Mouse (Mus musculus): Measurements from ENCODE around the gene Dnajc15. TPM values are rescaled to one million over a fixed set of nuclear protein-coding genes. Genes with fewer than 3 reads are reported as not detected.

The Dnajc15 gene
- polyA plus RNA-seq, 1 experiment from 2014 or later: 64.9 TPM

- Histone ChIP-seq H3K4me1 (replicated peaks; ENCODE audit: control insufficient read depth, insufficient read depth, low read length) (peaks cover 3% of the 10 kb centered on the region; the same call in 1 of the 2 replicates), H3K4me3 (replicated peaks; ENCODE audit: low read length) (no peak overlapping the region), H3K36me3 (ENCODE audit: control insufficient read depth, insufficient read depth) (no peaks in the 10 kb centered on the region), H3K27ac (ENCODE audit: low read length) (no peak overlapping the region), H3K4me2 (ENCODE audit: low read length) (no peak overlapping the region), H3K9me3 (ENCODE audit: control insufficient read depth, low read length) (no peaks in the 10 kb centered on the region), H3K9ac (replicated peaks; ENCODE audit: low read depth, low read length) (no peak overlapping the region), H3K27me3 (replicated peaks; ENCODE audit: control insufficient read depth, insufficient read depth, low read length) (no peaks in the 10 kb centered on the region)
- WGBS: 85% methylated on average over 6 of the region's 6 CpGs
- no peak for ATAC-seq
Measured at GRCm38 (mm10) chr14:77864510-77864909, 10.4 kb downstream of the Dnajc15 start.

GRCm38 (mm10) chr14:77864051-77864450 is 10.9 kb downstream of the Dnajc15 start:
- no peak overlapping the region for H3K27ac ChIP-seq (ENCODE audit: low read length)
- H3K4me2 ChIP-seq (ENCODE audit: low read length): no peak overlapping the region

GRCm38 (mm10) chr14:77860841-77861560 is 13.9 kb downstream of the Dnajc15 start:
- H3K9me3 ChIP-seq (ENCODE audit: control insufficient read depth, low read length): no peaks in the 10 kb centered on the region
- H3K4me2 ChIP-seq (ENCODE audit: low read length): no peak overlapping the region
- H3K36me3 ChIP-seq (ENCODE audit: control insufficient read depth, insufficient read depth): no peaks in the 10 kb centered on the region
- no peaks in the 10 kb centered on the region for H3K27me3 ChIP-seq (replicated peaks; ENCODE audit: control insufficient read depth, insufficient read depth, low read length)
- H3K9ac ChIP-seq (replicated peaks; ENCODE audit: low read depth, low read length): no peak overlapping the region
- H3K27ac ChIP-seq (ENCODE audit: low read length): no peak overlapping the region
- no peak for ATAC-seq
- 36% methylated on average over 5 of the region's 5 CpGs for whole genome bisulfite sequencing
- H3K4me3 ChIP-seq (replicated peaks; ENCODE audit: low read length): no peak overlapping the region
- peaks cover 3% of the 10 kb centered on the region; the same call in 1 of the 2 replicates for H3K4me1 ChIP-seq (replicated peaks; ENCODE audit: control insufficient read depth, insufficient read depth, low read length)

More at GRCm38 (mm10) chr14:77864051-77864450, 10.9 kb downstream of the Dnajc15 start:
- Histone ChIP-seq H3K4me3 (replicated peaks; ENCODE audit: low read length) (no peak overlapping the region), H3K27me3 (replicated peaks; ENCODE audit: control insufficient read depth, insufficient read depth, low read length) (no peaks in the 10 kb centered on the region), H3K9me3 (ENCODE audit: control insufficient read depth, low read length) (no peaks in the 10 kb centered on the region), H3K9ac (replicated peaks; ENCODE audit: low read depth, low read length) (no peak overlapping the region), H3K36me3 (ENCODE audit: control insufficient read depth, insufficient read depth) (no peaks in the 10 kb centered on the region), H3K4me1 (replicated peaks; ENCODE audit: control insufficient read depth, insufficient read depth, low read length) (peaks cover 3% of the 10 kb centered on the region; the same call in 1 of the 2 replicates)
- ATAC-seq: no peak
- 27% methylated on average over 3 of the region's 3 CpGs for WGBS

GRCm38 (mm10) chr14:77859894-77860293 is 15.0 kb downstream of the Dnajc15 start:
- Histone ChIP-seq H3K36me3 (ENCODE audit: control insufficient read depth, insufficient read depth) (no peaks in the 10 kb centered on the region), H3K27ac (ENCODE audit: low read length) (no peak overlapping the region), H3K9me3 (ENCODE audit: control insufficient read depth, low read length) (no peaks in the 10 kb centered on the region), H3K9ac (replicated peaks; ENCODE audit: low read depth, low read length) (no peak overlapping the region), H3K4me1 (replicated peaks; ENCODE audit: control insufficient read depth, insufficient read depth, low read length) (peaks cover 3% of the 10 kb centered on the region; the same call in 1 of the 2 replicates), H3K27me3 (replicated peaks; ENCODE audit: control insufficient read depth, insufficient read depth, low read length) (no peaks in the 10 kb centered on the region), H3K4me3 (replicated peaks; ENCODE audit: low read length) (no peak overlapping the region), H3K4me2 (ENCODE audit: low read length) (no peak overlapping the region)
- 57% methylated on average over 1 of the region's 1 CpGs for WGBS
- ATAC-seq: no peak

GRCm38 (mm10) chr14:77853951-77854350 is 21.0 kb downstream of the Dnajc15 start:
- H3K4me2 ChIP-seq (ENCODE audit: low read length): no peak overlapping the region
- no peak overlapping the region for H3K9ac ChIP-seq (replicated peaks; ENCODE audit: low read depth, low read length)
- H3K4me1 ChIP-seq (replicated peaks; ENCODE audit: control insufficient read depth, insufficient read depth, low read length): no peaks in the 10 kb centered on the region
- H3K9me3 ChIP-seq (ENCODE audit: control insufficient read depth, low read length): no peaks in the 10 kb centered on the region
- no peaks in the 10 kb centered on the region for H3K27me3 ChIP-seq (replicated peaks; ENCODE audit: control insufficient read depth, insufficient read depth, low read length)
- 88% methylated on average over 1 of the region's 1 CpGs for WGBS
- ATAC-seq: no peak
- no peak overlapping the region for H3K4me3 ChIP-seq (replicated peaks; ENCODE audit: low read length)
- no peaks in the 10 kb centered on the region for H3K36me3 ChIP-seq (ENCODE audit: control insufficient read depth, insufficient read depth)
- no peak overlapping the region for H3K27ac ChIP-seq (ENCODE audit: low read length)

- Histone ChIP-seq H3K9me3 (ENCODE audit: control insufficient read depth, low read length) (no peaks in the 10 kb centered on the region), H3K27ac (ENCODE audit: low read length) (no peak overlapping the region), H3K27me3 (replicated peaks; ENCODE audit: control insufficient read depth, insufficient read depth, low read length) (no peaks in the 10 kb centered on the region), H3K9ac (replicated peaks; ENCODE audit: low read depth, low read length) (no peak overlapping the region), H3K4me3 (replicated peaks; ENCODE audit: low read length) (no peak overlapping the region), H3K4me1 (replicated peaks; ENCODE audit: control insufficient read depth, insufficient read depth, low read length) (no peaks in the 10 kb centered on the region), H3K36me3 (ENCODE audit: control insufficient read depth, insufficient read depth) (no peaks in the 10 kb centered on the region), H3K4me2 (ENCODE audit: low read length) (no peak overlapping the region)
- no peak for ATAC-seq
- 91% methylated on average over 7 of the region's 7 CpGs for WGBS
Measured at GRCm38 (mm10) chr14:77849852-77850251, 25.1 kb downstream of the Dnajc15 start.

GRCm38 (mm10) chr14:77848349-77848748 is 26.6 kb downstream of the Dnajc15 start:
- no peak overlapping the region for H3K4me3 ChIP-seq (replicated peaks; ENCODE audit: low read length)
- no peak overlapping the region for H3K27ac ChIP-seq (ENCODE audit: low read length)
- H3K4me2 ChIP-seq (ENCODE audit: low read length): no peak overlapping the region
- no peaks in the 10 kb centered on the region for H3K36me3 ChIP-seq (ENCODE audit: control insufficient read depth, insufficient read depth)
- no peaks in the 10 kb centered on the region for H3K27me3 ChIP-seq (replicated peaks; ENCODE audit: control insufficient read depth, insufficient read depth, low read length)
- no peaks in the 10 kb centered on the region for H3K4me1 ChIP-seq (replicated peaks; ENCODE audit: control insufficient read depth, insufficient read depth, low read length)
- ATAC-seq: peak; percentile 36
- WGBS: 89% methylated on average over 1 of the region's 1 CpGs
- no peaks in the 10 kb centered on the region for H3K9me3 ChIP-seq (ENCODE audit: control insufficient read depth, low read length)
- H3K9ac ChIP-seq (replicated peaks; ENCODE audit: low read depth, low read length): no peak overlapping the region

- Histone ChIP-seq H3K4me3 (replicated peaks; ENCODE audit: low read length) (no peak overlapping the region), H3K9me3 (ENCODE audit: control insufficient read depth, low read length) (no peaks in the 10 kb centered on the region), H3K4me2 (ENCODE audit: low read length) (no peak overlapping the region), H3K36me3 (ENCODE audit: control insufficient read depth, insufficient read depth) (no peaks in the 10 kb centered on the region), H3K4me1 (replicated peaks; ENCODE audit: control insufficient read depth, insufficient read depth, low read length) (no peaks in the 10 kb centered on the region), H3K9ac (replicated peaks; ENCODE audit: low read depth, low read length) (no peak overlapping the region), H3K27ac (ENCODE audit: low read length) (no peak overlapping the region), H3K27me3 (replicated peaks; ENCODE audit: control insufficient read depth, insufficient read depth, low read length) (no peaks in the 10 kb centered on the region)
- ATAC-seq: no peak
- 81% methylated on average over 4 of the region's 4 CpGs for WGBS
Measured at GRCm38 (mm10) chr14:77846206-77846605, 28.7 kb downstream of the Dnajc15 start.

- ATAC-seq: no peak
- no peak overlapping the region for H3K9ac ChIP-seq (replicated peaks; ENCODE audit: low read depth, low read length)
- no peaks in the 10 kb centered on the region for H3K9me3 ChIP-seq (ENCODE audit: control insufficient read depth, low read length)
- H3K4me1 ChIP-seq (replicated peaks; ENCODE audit: control insufficient read depth, insufficient read depth, low read length): 0 out of 2 replicates have a peak, but pooled peaks cover under 1% of the 10 kb centered on the region
- no peak overlapping the region for H3K4me2 ChIP-seq (ENCODE audit: low read length)
- H3K4me3 ChIP-seq (replicated peaks; ENCODE audit: low read length): no peak overlapping the region
- no peaks in the 10 kb centered on the region for H3K27me3 ChIP-seq (replicated peaks; ENCODE audit: control insufficient read depth, insufficient read depth, low read length)
- no peak overlapping the region for H3K27ac ChIP-seq (ENCODE audit: low read length)
- WGBS: 89% methylated on average over 1 of the region's 1 CpGs
- H3K36me3 ChIP-seq (ENCODE audit: control insufficient read depth, insufficient read depth): no peaks in the 10 kb centered on the region
Measured at GRCm38 (mm10) chr14:77845479-77845878, 29.4 kb downstream of the Dnajc15 start.
